Mouse (Mus musculus): ENCODE measurements around the gene Hist1h3i.
"Not testable (repeated sequence)": the region's sequence is repeated elsewhere in the genome, so short reads cannot be mapped to it uniquely, and the experiment has no call there.

DNA sequence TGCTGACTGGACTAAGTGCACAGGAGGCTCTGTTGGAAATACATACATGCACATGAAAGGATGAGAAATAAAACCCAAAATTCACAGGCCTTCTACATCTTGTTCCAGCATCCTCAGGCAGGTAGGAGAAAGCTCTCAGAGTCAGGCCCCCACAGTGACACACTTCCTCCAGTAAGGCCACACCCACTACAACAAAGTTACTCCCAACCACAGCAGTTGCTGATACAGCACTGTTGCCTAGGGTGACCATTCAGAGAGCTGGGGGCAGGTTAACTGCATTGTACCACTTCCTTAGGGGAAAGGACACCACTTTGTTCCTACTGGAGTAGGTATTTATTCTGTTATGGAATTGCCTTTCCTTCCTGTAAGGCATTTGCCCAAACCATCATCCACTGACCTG is 14.0 kb upstream of the Hist1h3i start:
- not testable (repeated sequence) for TF ChIP-seq CTCF (IDR thresholded peaks at IDR 0.05; ENCODE audit: control insufficient read depth, insufficient read depth, low read length); POLR2A (IDR thresholded peaks at IDR 0.05; ENCODE audit: borderline replicate concordance, control insufficient read depth, low read depth, low read length)
